Mouse (Mus musculus) activated CD4-positive, CD25-positive, alpha-beta regulatory T cell, adult 4 months (primary cell): ENCODE results near the gene Gm10322. TPM values are rescaled to one million over a fixed set of nuclear protein-coding genes. Genes with fewer than 3 reads are reported as not detected.
A peak's percentile ranks its signal among the peaks of the same experiment; 100 is the strongest.

Experiments used
- ATAC-seq: one replicate; pipeline ENCODE4 v1.8.0; 2017
- polyA plus RNA-seq, 2 experiments: library from polyadenylated mRNA; unstranded; fragments of 100-300 nt; shearing (Covaris generic); gene quantifications; one replicate each; pipeline ENCODE4 v1.2.1; 2017

The Gm10322 gene
- polyA plus RNA-seq, 2 experiments from 2014 or later = not detected

DNA sequence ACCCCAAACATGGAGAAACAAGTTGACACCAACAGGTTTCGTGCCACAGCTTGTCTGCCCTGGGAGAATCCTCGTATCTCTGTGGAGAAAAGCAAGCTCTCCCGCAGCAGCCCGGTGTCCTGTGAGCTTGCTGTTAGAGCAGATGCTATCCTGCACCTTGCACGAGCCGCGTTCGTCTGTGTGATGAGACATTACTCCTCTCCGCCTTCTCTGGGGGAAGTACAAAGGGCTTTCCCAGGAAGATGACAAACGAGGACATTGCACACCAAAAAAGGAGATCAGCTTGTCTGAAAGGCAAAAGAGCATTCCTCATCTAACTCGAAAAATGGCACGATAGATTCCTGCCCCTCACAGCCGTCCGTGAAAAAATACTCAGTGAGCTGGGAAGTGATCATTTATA lies 13.0 kb upstream of the Gm10322 start:
- ATAC-seq = no peak

DNA sequence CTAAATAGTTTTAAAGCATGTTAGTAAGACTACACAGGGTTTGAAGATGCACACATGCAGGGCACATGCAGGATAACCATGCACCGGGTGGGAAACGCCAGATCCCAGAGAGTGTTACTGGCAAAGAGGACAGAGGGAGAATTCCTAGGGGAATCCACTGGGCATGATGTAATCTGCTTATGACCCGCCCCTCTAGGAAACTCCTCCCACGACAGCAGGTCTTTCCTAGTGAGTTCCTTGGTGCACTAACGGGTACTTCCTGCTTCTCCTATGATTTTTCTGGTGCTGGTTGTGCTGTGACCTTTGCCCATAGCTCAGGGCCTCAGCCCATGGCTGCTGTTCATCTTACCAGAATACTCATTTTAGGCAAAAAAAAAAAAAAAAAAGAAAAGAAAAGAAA lies 12.0 kb upstream of the Gm10322 start:
- no peak for ATAC-seq

DNA sequence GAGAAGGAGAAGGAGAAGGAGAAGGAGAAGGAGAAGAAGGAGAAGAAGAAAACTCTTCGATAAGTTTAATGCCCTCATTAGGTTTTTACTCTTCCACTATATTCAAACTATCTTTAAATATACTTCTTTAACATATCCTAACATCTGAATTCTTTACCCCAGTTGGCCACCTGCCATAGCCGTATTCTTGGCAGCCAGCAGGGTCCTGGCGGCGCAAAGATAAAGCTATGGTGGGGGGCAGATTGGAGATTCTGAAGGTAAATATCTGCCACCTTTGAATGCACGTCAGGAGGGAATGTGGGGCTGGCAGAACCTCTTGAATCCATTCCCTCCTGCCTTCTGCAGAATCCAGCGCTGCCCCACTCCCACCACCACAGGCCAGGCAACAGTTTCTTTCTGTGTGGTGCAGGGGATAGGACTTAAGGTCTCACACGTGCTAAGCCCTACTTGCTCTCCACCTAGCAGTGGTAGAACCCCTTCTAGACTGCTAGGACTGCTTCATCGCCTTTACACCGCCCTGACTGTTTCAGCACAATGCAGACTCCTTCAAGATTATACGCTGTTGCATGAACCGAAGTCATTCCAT lies 10.9 kb upstream of the Gm10322 start:
- ATAC-seq = no peak

DNA sequence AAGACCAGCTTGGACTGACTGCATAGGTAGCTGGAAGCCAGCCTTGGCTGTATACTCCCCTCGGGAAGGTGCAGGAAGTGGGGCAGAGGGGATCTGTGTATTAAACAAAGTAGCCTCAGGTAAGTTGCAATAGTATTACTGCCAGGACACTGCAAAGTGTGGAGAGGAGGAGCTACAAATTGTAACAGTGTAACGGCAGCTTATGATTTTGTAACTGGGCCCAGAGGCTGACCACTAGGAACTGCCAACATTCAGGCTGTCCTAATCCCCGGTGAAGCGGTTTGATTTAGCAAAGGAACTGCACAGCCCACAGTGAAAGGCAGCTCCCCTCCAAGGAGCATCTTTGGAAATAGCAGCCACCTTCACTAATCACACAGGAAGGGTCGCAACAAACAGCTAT lies 2.6 kb upstream of the Gm10322 start:
- ATAC-seq = no peak

DNA sequence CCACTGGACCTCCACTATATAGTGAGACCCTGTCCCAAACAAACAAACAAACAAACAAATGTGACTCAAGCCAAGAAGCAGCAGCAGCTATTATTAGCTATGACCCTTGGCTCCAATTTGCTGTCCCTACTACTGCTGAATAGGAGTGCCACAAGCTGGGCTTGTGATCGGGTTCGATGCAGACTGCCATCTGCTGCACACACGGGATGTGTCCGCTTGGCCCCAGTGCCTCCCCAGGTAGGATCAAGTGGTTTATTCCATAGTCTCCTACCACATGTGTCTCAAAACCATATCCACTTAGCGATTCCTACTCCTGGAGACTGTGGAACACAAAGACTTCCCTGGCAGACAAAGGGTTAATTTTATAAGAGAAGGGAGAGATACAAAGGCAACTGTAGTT lies 1.7 kb upstream of the Gm10322 start:
- no peak for ATAC-seq

DNA sequence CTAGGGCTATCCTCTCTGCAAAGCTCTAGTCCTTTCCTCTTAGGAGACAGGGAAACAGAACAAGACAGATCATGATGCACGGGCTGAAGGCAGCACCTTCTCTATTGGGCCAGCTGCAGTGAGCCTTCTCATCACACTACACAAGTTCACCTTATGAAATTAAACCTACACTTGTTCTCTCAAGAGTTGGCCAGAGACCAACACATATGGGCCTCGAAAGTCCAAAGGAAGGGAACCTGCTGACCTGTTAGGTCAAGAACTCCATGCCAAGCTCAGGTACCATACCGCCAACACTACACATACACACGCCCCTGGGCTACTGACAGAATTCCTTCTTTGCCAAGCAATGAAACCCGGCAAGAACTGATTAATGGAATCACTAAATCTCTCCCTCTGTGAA lies 452 bp upstream of the Gm10322 start:
- ATAC-seq = no peak

DNA sequence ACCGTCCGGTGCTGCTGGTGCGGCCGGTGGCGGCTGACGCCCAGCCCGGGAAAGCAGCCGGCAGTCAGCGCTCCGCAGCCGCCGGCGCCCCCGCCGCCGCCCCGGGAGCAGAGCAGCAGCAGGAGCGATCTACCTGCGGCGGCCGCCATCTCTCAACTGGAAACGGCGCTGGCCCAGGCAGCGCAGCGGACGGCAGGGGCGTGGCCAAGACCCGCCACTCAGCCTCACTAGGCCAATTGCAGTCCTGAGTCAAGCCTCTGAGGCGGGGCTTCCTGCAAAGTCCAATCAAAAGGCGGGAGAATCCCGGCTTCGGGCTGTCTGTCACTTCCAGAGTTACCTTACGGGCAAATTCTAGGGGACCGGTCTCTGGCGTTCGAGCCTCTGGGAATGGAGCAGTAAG lies 659 bp downstream of the Gm10322 start, which contains the start of gene Mcu:
Gene Mcu (minus strand): TSS at position 171 of the 400 bp plus-strand sequence.
- peak; percentile 97 for ATAC-seq

DNA sequence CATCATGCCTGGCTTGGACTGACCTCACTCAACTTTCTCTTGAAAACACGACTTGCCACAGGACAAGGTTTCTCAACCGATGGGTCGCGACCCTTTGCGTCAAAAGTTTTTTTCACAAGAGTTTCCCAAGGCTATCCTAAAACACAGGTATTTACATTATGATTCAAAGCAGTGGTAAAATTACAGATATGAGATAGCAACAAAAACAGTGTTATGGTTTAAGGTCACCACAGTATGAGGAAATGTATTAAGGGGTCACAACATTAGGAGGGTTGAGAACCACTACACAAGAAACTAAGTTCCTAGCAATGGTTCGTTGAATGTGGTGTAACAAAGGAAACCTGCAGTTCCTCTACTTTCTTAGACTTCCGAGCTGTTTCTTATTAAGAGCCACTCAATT lies 1.9 kb downstream of the Gm10322 start:
- no peak for ATAC-seq

DNA sequence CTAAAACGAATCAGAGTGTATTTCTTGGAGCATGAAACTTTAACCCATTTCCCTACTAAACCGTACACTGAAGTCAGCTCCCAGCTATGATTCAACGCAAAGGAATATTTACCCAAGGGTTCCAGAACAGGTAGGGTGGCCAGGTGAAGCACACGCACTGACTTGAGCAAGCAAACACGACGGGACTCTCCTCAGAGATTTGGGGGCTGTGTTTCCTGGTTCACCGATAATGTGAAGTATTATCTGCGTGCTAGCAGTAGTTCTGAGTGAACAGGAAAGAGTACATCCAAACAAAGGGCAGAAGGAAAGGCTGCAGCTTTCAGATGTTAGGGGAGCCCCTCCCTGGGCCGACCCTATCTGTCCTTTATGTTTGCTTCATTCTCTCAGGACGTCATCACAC lies 5.5 kb downstream of the Gm10322 start:
- no peak for ATAC-seq

DNA sequence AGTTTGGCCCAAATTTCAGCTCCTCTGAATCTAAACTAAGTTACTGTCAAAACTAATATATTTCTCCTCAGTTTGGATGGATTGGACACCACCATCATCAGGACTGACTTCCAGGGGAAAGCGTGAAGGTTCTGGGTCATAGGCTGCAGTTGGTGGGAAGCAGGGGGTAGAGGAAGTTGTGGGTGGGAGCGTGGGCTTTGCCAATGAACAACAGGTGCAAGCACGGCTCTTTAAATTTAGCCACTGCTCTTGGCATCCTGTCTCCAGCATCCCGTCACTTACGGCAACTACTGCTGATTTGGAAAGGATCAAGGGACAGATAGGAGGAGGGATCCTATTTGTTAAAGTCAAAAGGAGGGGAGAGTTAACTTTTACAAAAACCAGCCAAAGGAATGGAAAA lies 7.6 kb downstream of the Gm10322 start:
- no peak for ATAC-seq

DNA sequence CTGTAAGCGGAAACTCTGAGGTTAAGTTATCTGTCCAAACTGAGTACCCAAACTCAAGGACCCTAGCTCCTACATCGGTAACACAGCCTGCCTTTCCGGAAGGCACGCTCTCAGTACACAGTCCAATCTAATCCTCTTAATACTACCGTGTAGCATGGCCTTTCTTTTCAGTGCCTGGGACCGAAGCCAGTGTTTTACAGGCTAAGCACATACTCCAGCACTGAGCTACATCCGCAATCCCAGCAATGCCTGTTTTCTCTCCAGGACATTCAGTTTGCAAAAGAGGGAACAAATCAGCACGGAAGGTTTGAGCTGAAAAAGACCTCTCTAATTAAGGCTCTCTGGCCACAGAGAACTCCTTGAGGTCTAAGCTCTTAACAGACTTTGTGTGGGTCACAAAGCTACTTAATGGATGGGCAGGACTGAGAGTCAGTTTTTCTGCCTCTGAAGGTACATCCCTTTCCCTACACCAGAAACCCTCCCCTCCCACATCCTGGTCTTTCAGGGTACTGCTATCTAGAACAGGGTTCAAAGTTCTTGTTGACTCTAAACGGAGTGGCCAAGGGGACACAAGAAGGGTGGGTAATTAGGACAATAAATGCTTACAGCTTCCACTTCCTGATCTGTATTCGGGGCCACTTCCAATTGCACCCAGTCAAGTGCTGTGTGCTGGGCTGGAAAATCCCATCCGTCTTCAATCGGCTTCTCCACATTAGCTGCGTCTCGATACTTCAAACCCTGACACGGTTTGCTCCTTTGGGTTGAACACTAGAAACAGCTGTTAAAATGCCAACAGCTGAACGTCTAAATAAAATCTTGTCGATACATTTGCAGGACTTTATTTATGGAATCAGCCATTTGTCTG lies 13.0 kb downstream of the Gm10322 start:
- no peak for ATAC-seq

DNA sequence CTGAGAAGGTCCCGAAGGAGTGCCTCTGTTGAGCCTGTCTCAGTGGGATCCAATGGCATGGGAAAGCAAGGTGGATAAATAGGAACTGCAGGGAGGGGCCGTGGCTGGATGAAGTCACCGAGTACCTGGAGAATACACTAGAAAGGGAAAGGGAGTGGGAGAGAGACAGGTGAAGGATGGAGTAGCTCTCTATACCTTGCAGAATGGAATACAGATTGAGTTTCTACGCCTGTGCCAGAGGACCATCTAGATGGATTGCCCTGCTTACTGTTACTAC lies 13.6 kb downstream of the Gm10322 start:
- no peak for ATAC-seq

DNA sequence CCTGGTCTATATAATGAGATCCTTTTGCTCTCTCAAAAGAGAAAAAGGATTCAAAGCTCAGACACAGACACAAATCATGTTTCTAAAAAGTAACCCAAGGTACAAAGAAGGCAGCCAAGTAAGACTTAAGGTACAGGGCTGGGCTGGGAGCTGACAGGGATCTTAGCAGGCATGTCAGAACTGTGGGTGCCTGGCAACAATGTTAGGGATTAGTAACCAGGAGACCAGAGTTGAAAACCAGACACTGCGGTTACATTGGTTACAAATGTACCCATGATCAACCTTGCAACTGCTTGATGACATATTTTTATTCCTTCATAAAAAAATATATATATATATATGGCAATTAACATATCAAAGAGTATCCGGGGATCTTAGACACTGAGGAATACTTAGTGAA lies 20.2 kb downstream of the Gm10322 start:
- ATAC-seq = no peak

DNA sequence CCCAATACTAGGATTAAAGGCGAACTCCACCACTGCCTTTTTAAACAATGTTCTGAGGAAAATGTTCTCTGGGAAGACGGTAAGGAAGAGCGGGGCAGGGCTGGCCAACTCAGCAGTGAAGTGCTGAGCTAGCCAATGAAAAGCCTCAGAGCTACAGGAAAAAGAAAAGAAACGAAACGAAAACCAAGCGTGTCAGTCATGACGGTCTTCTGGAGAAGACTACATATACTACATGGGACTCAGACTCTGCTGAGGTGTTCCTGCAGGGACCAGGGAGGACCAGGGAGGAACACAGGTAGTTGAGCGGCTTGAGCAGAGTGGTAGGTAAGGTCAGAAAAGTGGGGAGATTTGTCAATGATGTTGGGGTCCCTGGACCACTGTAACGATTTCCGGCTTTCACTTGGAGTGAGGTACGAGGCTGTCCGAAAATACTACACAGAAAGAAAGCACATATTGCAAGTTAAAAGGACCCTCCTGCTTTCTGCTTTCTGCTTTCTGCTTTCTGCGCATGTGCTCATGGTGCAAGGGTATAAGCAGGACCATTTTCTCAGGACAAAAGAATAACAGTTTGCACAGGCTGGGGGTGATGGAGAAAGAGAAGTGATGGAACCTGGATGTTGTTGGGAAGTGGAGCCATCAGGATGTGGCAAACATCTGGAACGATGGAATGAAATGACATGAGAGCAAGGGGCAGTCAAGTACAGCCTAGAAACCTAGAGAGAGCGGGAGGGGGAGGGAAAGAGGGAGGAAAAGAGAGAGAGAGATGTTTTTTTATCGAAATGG lies 21.1 kb downstream of the Gm10322 start:
- ATAC-seq = peak; percentile 88

DNA sequence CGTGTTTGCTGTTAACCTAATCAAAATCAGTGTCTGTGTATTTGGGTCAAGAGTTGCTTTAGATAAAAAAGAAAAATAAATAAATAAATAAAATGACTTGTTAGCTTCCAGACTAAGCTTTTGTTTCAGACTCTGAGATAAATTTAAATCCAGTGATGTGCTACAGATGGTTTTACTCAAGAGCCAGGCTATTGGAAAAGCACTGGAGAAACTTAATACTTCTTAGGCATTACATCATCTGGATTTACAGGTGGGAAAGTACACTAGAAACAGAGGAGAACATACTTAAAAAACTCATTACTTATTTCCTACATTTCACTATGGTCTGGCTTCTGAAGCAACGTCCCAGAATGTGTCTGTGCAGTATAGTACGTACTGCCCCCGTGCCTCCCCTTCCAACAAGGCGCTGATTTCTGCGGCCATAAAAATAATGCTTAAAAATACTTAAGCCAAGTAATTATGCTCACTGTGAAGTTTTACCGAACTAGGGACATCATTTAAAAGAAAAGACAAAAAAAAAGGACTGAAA lies 21.8 kb downstream of the Gm10322 start:
- no peak for ATAC-seq

DNA sequence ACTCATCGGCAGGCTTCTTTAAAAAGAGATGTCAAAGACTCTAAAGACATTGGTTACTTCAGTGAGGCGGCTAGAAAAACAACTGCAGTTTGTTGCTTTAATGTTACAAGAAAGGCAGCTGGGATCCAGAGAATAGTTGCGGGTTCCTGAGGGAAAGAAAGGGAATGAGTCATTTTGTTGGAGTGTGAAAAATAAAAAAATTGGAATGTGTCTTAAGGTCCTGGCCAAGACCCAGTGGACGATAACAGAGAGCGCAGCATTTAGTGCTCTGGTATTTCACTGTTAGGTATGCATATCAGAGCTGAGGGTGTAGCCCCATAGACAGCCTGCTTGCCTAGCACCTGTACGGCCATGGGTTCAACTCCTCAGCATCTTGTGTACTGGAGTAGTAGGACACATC lies 22.7 kb downstream of the Gm10322 start:
- no peak for ATAC-seq

DNA sequence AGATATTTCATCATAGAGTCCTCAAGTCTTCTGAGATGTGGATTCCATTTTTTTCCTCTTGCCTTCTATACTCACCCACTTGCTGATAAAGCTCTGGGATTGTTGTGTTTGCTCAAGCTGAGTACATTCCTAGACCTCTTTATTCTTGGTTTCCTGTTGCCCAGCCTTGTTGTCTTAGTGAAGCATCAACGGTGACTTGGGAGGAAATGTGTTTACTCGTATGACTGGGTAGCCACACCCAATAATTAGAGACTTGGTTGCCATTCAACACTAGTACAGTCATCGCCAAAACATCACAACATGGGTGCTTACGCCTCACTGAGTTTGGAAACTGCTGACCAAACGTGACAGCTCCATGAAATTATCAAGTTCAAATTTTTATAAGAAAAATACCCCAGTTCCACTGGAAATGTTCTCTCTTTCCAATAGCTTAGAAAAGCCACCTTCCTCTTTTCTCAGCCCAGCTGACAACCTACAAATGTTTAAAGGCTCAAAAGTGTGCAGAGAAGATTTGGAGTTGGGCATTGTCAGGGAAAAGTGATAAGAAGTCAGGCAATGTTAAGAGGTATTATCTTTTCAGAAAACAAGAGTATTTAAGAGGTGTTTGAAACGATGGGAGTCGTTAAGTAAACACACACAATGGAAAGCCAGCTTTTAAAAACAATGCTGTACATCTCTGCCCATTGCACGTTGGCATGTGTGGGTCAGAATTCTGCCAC lies 27.0 kb downstream of the Gm10322 start:
- ATAC-seq = peak; percentile 86

DNA sequence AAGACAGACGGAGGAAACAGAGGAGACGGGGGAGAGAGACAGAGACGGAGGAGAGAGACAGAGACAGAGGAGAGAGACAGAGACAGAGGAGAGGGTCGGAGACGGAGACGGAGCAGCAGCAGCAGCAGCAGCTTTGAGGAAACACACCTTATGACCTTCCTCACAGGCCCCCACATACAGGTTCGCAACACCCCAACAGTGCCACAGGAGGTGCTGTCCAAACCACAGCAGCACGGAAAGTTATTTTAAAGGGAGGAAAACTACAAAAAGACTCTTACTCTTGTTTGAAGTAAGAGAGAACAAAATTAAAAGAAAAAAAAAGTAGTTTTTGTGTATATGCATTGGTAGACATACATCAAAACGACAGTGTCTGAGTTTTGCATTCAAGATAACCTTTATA lies 27.8 kb downstream of the Gm10322 start:
- ATAC-seq = peak; percentile 50

DNA sequence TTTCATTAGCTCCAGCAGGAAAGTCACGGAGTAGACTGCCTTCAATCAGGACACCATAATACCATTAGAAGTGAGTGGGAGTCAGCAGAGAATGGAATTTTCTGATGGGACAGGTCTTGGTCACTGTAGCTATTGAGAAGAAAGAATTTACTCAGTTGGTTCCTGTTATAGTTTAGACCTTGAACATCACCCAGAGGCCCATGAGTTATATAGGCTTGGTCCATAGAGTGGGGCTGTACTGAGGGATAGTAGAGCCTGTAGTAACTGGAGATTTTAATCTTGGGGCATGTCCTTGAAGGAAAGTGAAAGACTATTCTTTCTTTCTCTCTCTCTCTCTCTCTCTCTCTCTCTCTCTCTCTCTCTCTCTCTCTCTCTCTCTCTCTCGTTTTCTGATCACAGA lies 28.8 kb downstream of the Gm10322 start:
- no peak for ATAC-seq

DNA sequence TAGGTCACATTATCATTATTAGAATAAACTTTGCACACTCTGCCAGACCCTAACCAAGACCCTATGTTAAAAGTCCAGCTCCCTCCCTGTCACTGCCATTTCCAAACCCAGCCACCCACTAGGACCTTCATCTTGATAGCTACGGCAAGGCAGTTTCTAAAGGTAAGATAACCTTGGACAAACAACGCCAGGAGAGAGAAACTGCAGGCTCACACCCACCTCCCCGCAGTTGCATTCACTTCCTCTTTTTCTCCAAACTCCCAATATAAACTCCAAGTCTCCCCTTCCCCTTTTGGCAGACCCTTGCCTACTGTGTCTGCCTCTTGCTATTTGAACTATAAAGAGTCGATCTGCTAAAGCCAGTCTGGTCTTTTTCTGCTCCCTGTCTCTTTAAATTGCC lies 29.3 kb downstream of the Gm10322 start:
- ATAC-seq = no peak

DNA sequence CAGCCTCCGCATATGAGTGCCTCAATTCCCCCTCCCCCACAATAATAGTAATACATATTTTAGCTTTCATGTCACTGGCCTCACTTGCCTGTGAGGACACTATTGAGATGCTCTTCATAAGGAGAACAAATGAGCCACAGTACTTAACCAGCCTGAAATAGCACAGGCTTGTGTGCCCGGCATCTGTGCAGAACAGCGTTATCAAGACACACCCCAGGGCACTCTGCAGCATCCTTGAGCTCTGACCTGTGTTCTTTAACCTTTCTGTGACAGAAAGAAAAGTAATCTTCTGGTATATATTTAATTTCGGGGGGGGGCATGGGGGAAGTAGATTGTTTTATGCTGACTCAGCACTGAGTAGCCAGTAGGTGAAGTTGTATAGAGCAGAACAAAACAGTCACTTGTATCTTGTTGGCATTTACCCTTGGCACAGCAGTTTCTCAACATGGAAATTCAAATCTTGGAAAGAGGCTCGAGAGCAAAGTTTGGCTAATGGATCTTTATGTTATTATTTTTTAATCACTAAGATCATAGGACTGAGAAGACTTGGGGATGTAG lies 31.0 kb downstream of the Gm10322 start:
- ATAC-seq = no peak

DNA sequence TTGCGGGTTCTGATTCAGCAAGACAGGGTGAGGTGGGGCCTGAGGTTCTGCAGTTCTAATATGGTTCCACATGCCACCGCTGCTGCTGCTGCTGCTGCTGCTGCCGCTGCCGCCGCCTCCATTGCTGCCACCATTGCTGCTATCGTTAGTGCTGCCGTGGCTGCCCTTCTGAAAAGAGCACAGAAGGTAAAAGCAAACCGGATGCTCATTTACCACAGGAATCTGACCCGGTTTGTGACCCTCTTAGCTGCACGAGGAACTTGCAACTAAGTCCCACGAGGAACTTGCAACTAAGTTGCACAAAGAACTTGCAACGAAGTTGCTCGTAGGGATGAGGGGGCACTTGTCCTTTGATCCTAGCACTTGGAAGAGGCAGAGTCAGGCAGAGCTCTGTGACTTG lies 40.9 kb downstream of the Gm10322 start:
- ATAC-seq = no peak

DNA sequence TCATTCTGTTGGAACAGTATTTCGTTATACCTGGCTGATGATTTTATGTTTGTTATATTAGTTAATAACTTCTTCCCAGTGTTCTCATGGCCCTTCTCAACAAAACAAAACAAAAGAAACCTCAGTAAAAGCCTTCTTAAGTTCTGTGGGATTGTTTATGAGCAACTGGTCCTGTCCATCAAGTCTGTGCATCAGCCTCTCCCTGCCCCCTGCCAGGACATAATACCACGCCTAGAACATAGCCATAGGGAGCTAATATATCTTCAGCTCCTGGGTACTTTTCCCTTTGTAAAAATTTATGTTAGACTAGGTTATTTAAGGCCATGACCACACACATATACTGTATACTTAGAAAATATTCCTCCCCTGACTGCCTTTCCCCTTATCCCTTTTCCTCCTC lies 48.9 kb downstream of the Gm10322 start:
- ATAC-seq = no peak
